ENCODE assay signal across 15 mouse cellular contexts in the genomic region with DNA sequence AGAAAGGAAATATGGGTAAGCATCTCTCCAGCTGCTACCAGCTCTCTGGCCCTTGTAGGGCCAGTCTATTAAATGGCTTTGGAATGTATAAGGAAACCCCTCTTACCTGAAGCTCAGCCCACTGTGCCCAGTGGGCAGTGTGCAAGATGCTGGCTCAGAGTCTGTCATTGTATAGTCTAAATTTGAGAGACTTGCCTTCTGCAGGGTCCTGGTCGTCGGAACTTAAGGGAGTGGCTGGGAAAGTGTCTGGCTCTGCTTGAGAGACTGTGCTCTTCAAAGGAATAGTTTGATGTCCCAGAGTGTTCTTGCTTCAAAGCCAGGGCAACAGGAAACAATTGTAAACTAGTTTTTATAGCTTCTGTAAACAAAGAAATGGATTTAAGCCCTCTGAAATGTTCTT. TPM values are rescaled to one million over a fixed set of nuclear protein-coding genes. Genes with fewer than 3 reads are reported as not detected.
DNase-seq lines count a peak whose midpoint lies in the region; ATAC-seq and TF ChIP-seq lines count a peak whose summit lies in the region.
"Had no signal": no experiment of that assay in that cellular context is flagged by ENCODE, and none has a peak within 500 bp of the region (broad histone marks: within the 10 kb centered on the region; RNA-seq: fewer than 3 reads in every experiment).

No protein-coding gene starts in this region.

- H3K9me3 ChIP-seq in lung, embryonic 16.5 days (ENCODE audit: control insufficient read depth, low read length) = no peaks in the 10 kb centered on the region
- no peaks in the 10 kb centered on the region for H3K9me3 ChIP-seq in forebrain, embryonic 14.5 days (replicated peaks; ENCODE audit: control insufficient read depth, low read length)
- H3K9me3 ChIP-seq in limb, embryonic 13.5 days = no peaks in the 10 kb centered on the region
- H3K9me3 ChIP-seq in neural tube, embryonic 15.5 days (replicated peaks) = no peaks in the 10 kb centered on the region
- H3K9me3 ChIP-seq in intestine, embryonic 15.5 days = no peaks in the 10 kb centered on the region
- H3K9me3 ChIP-seq: neural tube, embryonic 12.5 days had no signal

- H3K27me3 ChIP-seq in lung, embryonic 16.5 days (ENCODE audit: control insufficient read depth, insufficient read depth, low read depth, low read length) = no peaks in the 10 kb centered on the region
- H3K27me3 ChIP-seq in forebrain, embryonic 14.5 days (replicated peaks; ENCODE audit: control insufficient read depth, insufficient read depth, low read length) = no peaks in the 10 kb centered on the region
- H3K27me3 ChIP-seq in limb, embryonic 13.5 days = no peaks in the 10 kb centered on the region
- no peaks in the 10 kb centered on the region for H3K27me3 ChIP-seq in neural tube, embryonic 15.5 days (replicated peaks)
- no peaks in the 10 kb centered on the region for H3K27me3 ChIP-seq in intestine, embryonic 15.5 days (replicated peaks)
- H3K27me3 ChIP-seq: CH12.LX; neural tube, embryonic 12.5 days had no signal

- H3K4me3 ChIP-seq in lung, embryonic 16.5 days (ENCODE audit: low read length) = no peak overlapping the region
- no peak overlapping the region for H3K4me3 ChIP-seq in lung, adult 2 months (replicated peaks; ENCODE audit: extremely low read depth, low read depth, low read length)
- H3K4me3 ChIP-seq in forebrain, embryonic 14.5 days (ENCODE audit: low read depth, low read length) = no peak overlapping the region
- H3K4me3 ChIP-seq in limb, embryonic 13.5 days = no peak overlapping the region
- H3K4me3 ChIP-seq in neural tube, embryonic 15.5 days (replicated peaks) = no peak overlapping the region
- H3K4me3 ChIP-seq in intestine, embryonic 15.5 days (replicated peaks) = no peak overlapping the region
- H3K4me3 ChIP-seq: erythroblast, embryonic 14.5 days; neural tube, embryonic 12.5 days had no signal

- no peak overlapping the region for H3K9ac ChIP-seq in lung, embryonic 16.5 days (ENCODE audit: low read length)
- no peak overlapping the region for H3K9ac ChIP-seq in forebrain, embryonic 14.5 days (ENCODE audit: low read length)
- H3K9ac ChIP-seq in limb, embryonic 13.5 days = no peak overlapping the region
- H3K9ac ChIP-seq in neural tube, embryonic 15.5 days (replicated peaks) = no peak overlapping the region
- H3K9ac ChIP-seq in intestine, embryonic 15.5 days = no peak overlapping the region
- H3K9ac ChIP-seq: neural tube, embryonic 12.5 days had no signal

- DNase-seq in lung, adult 2 months = no peak
- peak; percentile 22 for DNase-seq in forebrain, embryonic 14.5 days (ENCODE audit: low spot score)
- no peak for DNase-seq in heart, adult 8-10 months (ENCODE audit: low spot score)
- DNase-seq: adrenal gland, postnatal 36 days; cerebellum, adult 11-12 months; gastrocnemius, postnatal 36 days; heart, postnatal 14 days; right cerebral cortex, postnatal 14 days had no signal

- H3K4me1 ChIP-seq in lung, embryonic 16.5 days (replicated peaks; ENCODE audit: control insufficient read depth, insufficient read depth, low read length) = 0 out of 2 replicates have a peak, but pooled peaks cover 3% of the 10 kb centered on the region
- no peaks in the 10 kb centered on the region; the same call in 1 of the 2 replicates for H3K4me1 ChIP-seq in lung, adult 2 months (ENCODE audit: control insufficient read depth, insufficient read depth, low read length)
- peaks cover 10% of the 10 kb centered on the region; the same call in 1 of the 2 replicates for H3K4me1 ChIP-seq in forebrain, embryonic 14.5 days (ENCODE audit: control insufficient read depth, insufficient read depth, low read length)
- H3K4me1 ChIP-seq in limb, embryonic 13.5 days = peaks cover 24% of the 10 kb centered on the region
- H3K4me1 ChIP-seq in neural tube, embryonic 15.5 days = peaks cover 13% of the 10 kb centered on the region
- H3K4me1 ChIP-seq in intestine, embryonic 15.5 days (replicated peaks) = no peaks in the 10 kb centered on the region
- H3K4me1 ChIP-seq: neural tube, embryonic 12.5 days had no signal

- 14% methylated on average over 2 of the region's 2 CpGs for WGBS in lung, embryonic 16.5 days
- WGBS in lung, adult 2 months = 13% methylated on average over 2 of the region's 2 CpGs
- 3% methylated on average over 2 of the region's 2 CpGs for WGBS in forebrain, embryonic 14.5 days
- 7% methylated on average over 2 of the region's 2 CpGs for WGBS in limb, embryonic 13.5 days
- WGBS in neural tube, embryonic 15.5 days = 3% methylated on average over 2 of the region's 2 CpGs
- WGBS in intestine, embryonic 15.5 days = 20% methylated on average over 2 of the region's 2 CpGs

- peak; percentile 56 for ATAC-seq in lung, embryonic 16.5 days (ENCODE audit: low read depth)
- no peak for ATAC-seq in forebrain, embryonic 14.5 days
- no peak for ATAC-seq in limb, embryonic 13.5 days (ENCODE audit: low FRiP score, low read depth)
- no peak for ATAC-seq in neural tube, embryonic 15.5 days (ENCODE audit: low FRiP score)
- ATAC-seq in intestine, embryonic 15.5 days = no peak

- no peaks in the 10 kb centered on the region for H3K36me3 ChIP-seq in lung, embryonic 16.5 days (ENCODE audit: control insufficient read depth, insufficient read depth, low read length)
- no peaks in the 10 kb centered on the region for H3K36me3 ChIP-seq in forebrain, embryonic 14.5 days (ENCODE audit: control insufficient read depth, insufficient read depth, low read length)
- 0 out of 2 replicates have a peak, but pooled peaks cover 3% of the 10 kb centered on the region for H3K36me3 ChIP-seq in limb, embryonic 13.5 days
- H3K36me3 ChIP-seq in neural tube, embryonic 15.5 days = no peaks in the 10 kb centered on the region
- H3K36me3 ChIP-seq in intestine, embryonic 15.5 days = no peaks in the 10 kb centered on the region
- H3K36me3 ChIP-seq: neural tube, embryonic 12.5 days had no signal

- H3K4me2 ChIP-seq in lung, embryonic 16.5 days (ENCODE audit: low read depth, low read length) = no peak overlapping the region
- H3K4me2 ChIP-seq in forebrain, embryonic 14.5 days (ENCODE audit: low read length) = no peak overlapping the region
- peak overlapping the region; percentile 32; the same call in 1 of the 2 replicates for H3K4me2 ChIP-seq in limb, embryonic 13.5 days (replicated peaks)
- no peak overlapping the region for H3K4me2 ChIP-seq in neural tube, embryonic 15.5 days
- H3K4me2 ChIP-seq in intestine, embryonic 15.5 days (replicated peaks) = no peak overlapping the region
- H3K4me2 ChIP-seq: neural tube, embryonic 12.5 days had no signal

- TF ChIP-seq CTCF in lung, adult 2 months (IDR thresholded peaks at IDR 0.05; ENCODE audit: insufficient read depth, low read length) = no peak

- no peak for TF ChIP-seq POLR2A in lung, adult 2 months (IDR thresholded peaks at IDR 0.05; ENCODE audit: borderline replicate concordance, extremely low read depth, low read depth, low read length)

- peak overlapping the region; percentile 66 for H3K27ac ChIP-seq in lung, embryonic 16.5 days (ENCODE audit: low read length)
- peak overlapping the region; percentile 35; the same call in 1 of the 2 replicates for H3K27ac ChIP-seq in forebrain, embryonic 14.5 days (ENCODE audit: low read depth, low read length)
- peak overlapping the region; percentile 15; the same call in 1 of the 2 replicates for H3K27ac ChIP-seq in limb, embryonic 13.5 days
- H3K27ac ChIP-seq in neural tube, embryonic 15.5 days (replicated peaks) = peak overlapping the region; percentile 34
- no peak overlapping the region for H3K27ac ChIP-seq in intestine, embryonic 15.5 days
- H3K27ac ChIP-seq: neural tube, embryonic 12.5 days had no signal

RNA-seq across cellular contexts. Expression of a gene that starts 41.5 kb away (rescaled TPM):
- 15.1 and 15.6 TPM in 2 replicates for polyA plus RNA-seq in lung, embryonic 16.5 days (2015; fragmentation: Nextera tagmentation; extraction: Ambion mirVana)
- polyA plus RNA-seq in lung, adult 2 months (2012; rRNA removed) = 5.8 and 9.5 TPM in 2 replicates
- 19.5 and 20.1 TPM in 2 replicates for polyA plus RNA-seq in forebrain, embryonic 14.5 days (2014; fragmentation: Nextera tagmentation; extraction: Ambion mirVana)
- 12.5 and 13.1 TPM in 2 replicates for polyA plus RNA-seq in limb, embryonic 13.5 days (2015; fragmentation: Nextera tagmentation; extraction: Ambion mirVana)
- 12.2 and 15.4 TPM in 2 replicates for polyA plus RNA-seq in neural tube, embryonic 15.5 days (2015; fragmentation: Nextera tagmentation; extraction: Ambion mirVana)
- total RNA-seq in heart, adult 8-10 months (2022) = 10 to 100 TPM; 15.3 to 22.0 (median 18.6) TPM
- polyA plus RNA-seq in intestine, embryonic 15.5 days (2015; fragmentation: Nextera tagmentation; extraction: Ambion mirVana) = 11.4 and 13.3 TPM in 2 replicates
